Mouse (Mus musculus) adrenal gland, adult 8-10 months (tissue): Measurements from ENCODE around the gene Foxf1. TPM values are rescaled to one million over a fixed set of nuclear protein-coding genes. Genes with fewer than 3 reads are reported as not detected.
A peak's percentile ranks its signal among the peaks of the same experiment; 100 is the strongest.

Experiments
- DNase-seq: peaks from one replicate; pipeline ENCODE4 v3.0.0; 2022
- total RNA-seq, 4 experiments: library from RNA; stranded (reverse); gene quantifications; 2 replicates each; pipeline ENCODE4 v1.2.4; 2022

The Foxf1 gene
- total RNA-seq, 4 experiments from 2014 or later: 0.17 to 0.46 (median 0.29) TPM

GRCm38 (mm10) chr8:121082218-121083092 is 1.7 kb upstream of the Foxf1 start:
- DNase-seq: no peak

GRCm38 (mm10) chr8:121083093-121083935 is 872 bp upstream of the Foxf1 start:
- DNase-seq: peak; percentile 24

GRCm38 (mm10) chr8:121083936-121084209 is 313 bp upstream of the Foxf1 start:
- DNase-seq: no peak

GRCm38 (mm10) chr8:121085011-121085410 is 825 bp downstream of the Foxf1 start:
- no peak for DNase-seq

GRCm38 (mm10) chr8:121085561-121085960 is 1.4 kb downstream of the Foxf1 start:
- DNase-seq: no peak

GRCm38 (mm10) chr8:121086004-121086900 is 2.1 kb downstream of the Foxf1 start:
- DNase-seq: no peak

GRCm38 (mm10) chr8:121088281-121088680 is 4.1 kb downstream of the Foxf1 start:
- DNase-seq: no peak

GRCm38 (mm10) chr8:121088871-121089630 is 4.9 kb downstream of the Foxf1 start:
- DNase-seq: no peak

- DNase-seq: no peak
Measured at GRCm38 (mm10) chr8:121089631-121090380, 5.6 kb downstream of the Foxf1 start.

GRCm38 (mm10) chr8:121090716-121091115 is 6.5 kb downstream of the Foxf1 start:
- DNase-seq: no peak

GRCm38 (mm10) chr8:121092141-121092540 is 8.0 kb downstream of the Foxf1 start:
- no peak for DNase-seq

- peak; percentile 58 for DNase-seq
Measured at GRCm38 (mm10) chr8:121092627-121093026, 8.4 kb downstream of the Foxf1 start.

- no peak for DNase-seq
Measured at GRCm38 (mm10) chr8:121093496-121093895, 9.3 kb downstream of the Foxf1 start.

- DNase-seq: peak; percentile 30
Measured at GRCm38 (mm10) chr8:121104049-121104818, 20.0 kb downstream of the Foxf1 start.

- peak; percentile 97 for DNase-seq
Measured at GRCm38 (mm10) chr8:121107668-121108656, 23.8 kb downstream of the Foxf1 start, which contains the start of gene Mthfsd. TSS of gene Mthfsd (minus strand) at chr8:121108392.

- DNase-seq: no peak
Measured at GRCm38 (mm10) chr8:121108657-121109056, 24.5 kb downstream of the Foxf1 start.

GRCm38 (mm10) chr8:121111145-121111907 is 27.1 kb downstream of the Foxf1 start:
- DNase-seq: no peak

GRCm38 (mm10) chr8:121113261-121113660 is 29.1 kb downstream of the Foxf1 start:
- DNase-seq: peak; percentile 91
